Mouse (Mus musculus) lung, postnatal 25 days (tissue): Measurements from ENCODE around the gene Dap.

Source experiments
- DNase-seq: peaks from one replicate; pipeline ENCODE4 v3.0.0; 2022; ENCODE audit warnings: low spot score

Dap gene

DNA sequence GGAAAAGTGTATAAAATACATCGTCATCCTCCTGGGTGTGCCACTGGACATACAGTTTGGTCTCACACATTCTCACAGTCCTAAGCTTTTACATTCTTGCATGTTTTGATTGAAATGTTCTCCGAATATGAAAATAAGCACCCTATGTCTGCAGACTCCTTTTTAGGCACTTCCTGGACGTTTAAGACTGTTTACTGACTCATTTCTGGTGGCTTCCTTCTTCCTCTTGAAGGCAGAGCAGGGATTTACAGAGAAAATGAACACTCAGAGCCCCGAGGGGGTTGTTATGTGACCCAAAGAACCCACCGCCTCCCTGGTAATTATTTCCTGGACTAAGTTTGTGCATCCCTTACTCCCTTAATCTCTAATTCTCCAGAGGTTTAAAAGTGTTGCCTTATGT lies 13.8 kb downstream of the Dap start:
- no peak for DNase-seq

DNA sequence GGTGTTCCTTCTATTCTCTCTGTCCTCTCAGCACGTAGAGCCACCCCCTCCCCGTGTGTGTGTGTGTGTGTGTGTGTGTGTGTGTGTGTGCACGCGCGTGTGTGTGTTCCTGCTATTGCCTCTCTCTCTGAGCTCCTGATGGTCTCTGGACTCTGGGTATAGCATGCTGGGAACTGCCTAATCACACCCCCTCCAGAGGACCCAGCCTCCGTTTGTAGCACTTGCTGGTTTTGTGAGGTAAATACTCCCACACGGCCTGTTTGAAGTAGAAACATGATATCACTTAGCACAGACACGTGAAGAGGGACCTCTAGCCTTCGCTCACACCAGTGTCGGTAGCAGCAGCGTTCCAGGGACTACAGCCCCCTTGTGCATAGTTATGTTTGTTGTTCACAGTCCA lies 14.5 kb downstream of the Dap start:
- no peak for DNase-seq

DNA sequence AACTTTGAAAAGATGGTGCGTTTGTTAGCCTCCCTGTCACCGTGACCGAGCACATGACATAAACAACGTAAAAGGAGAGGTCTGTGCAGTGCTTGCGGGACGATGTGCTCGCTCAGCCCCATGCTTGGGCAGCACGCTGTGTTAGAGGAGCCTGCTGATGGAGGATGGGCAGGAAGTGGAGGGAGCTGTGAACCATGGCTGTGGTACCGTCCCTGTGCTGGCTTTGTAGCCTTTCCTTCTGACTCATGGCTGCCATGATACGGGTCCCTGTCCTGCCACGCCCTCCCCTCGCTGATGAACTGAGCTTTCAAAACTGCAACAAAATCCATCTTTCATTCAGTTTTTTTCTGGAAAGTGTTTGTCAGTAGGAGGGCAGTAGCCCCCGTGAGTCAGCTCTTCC lies 15.6 kb downstream of the Dap start:
- DNase-seq: no peak

DNA sequence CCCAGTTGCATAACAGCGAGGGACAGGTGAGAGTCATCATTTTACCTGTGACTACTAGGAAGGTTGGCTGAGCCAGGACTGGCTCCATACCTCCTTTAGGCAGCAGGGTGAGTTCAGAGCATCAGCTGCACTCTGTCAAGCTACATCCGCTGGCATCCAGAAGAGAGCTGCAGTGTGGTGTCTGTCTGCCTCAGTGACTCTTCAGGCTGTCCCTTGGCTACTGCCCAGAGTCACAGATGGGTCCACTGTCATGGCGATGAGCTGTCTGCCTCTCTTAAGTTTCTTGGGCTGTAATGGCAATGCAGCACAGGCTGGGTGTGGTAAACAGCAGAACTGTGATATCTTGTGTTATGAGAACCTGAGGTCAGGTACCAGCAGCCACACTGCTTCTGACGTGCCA lies 16.1 kb downstream of the Dap start:
- DNase-seq: no peak

DNA sequence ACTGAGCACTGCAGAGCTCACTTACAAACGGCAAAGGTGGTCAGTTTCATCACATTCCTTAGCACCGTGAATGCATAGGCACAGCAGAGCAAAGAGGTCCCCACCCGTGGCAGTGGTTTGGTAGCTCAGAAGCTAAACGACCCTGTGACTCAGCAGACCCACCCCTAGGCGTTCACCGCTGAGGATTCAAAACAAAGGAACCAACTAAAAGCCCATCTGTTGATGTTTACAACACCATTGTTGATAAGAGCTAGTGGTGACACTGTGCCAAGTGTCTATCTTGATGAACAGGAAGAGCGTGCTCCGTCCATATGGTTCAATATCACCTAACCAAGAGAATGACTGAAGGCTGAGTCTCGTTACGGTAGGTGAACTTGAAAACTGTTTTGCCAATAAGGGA lies 19.1 kb downstream of the Dap start:
- no peak for DNase-seq

DNA sequence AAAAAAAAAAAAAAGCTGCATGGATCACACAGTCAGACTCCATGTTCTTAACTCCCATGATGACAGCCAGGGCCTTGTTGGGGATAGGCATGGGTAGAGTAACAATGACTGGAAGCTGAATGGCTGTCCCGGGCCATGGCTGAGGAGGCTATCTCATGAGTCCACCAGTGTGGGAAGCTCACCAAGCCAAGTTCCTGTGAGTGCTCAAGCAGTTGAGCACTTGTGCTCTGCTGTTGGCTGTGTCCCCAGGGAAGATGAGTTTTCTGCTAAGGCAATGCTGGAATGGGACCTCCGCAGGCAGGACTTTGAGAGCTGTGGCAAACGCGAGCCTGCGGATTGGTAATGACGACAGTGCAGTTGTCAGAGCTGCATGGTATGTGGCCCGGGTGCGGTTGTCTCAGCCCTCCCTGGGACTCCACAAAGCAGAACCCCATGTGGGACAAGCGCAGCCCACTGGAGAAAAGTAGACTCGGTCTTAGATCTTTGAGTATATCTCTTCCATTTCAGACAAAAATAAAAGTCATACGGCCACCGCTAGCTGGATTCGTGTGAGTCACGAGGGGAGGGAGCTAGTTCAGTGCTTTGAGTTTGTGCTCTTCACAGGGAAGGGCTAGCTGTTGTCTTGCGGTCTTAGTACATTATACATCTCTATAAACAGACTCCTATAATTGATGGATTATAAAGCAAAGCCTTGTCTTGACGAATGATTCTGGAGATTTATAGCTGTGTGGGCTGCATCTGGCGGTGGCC lies 20.8 kb downstream of the Dap start:
- no peak for DNase-seq

DNA sequence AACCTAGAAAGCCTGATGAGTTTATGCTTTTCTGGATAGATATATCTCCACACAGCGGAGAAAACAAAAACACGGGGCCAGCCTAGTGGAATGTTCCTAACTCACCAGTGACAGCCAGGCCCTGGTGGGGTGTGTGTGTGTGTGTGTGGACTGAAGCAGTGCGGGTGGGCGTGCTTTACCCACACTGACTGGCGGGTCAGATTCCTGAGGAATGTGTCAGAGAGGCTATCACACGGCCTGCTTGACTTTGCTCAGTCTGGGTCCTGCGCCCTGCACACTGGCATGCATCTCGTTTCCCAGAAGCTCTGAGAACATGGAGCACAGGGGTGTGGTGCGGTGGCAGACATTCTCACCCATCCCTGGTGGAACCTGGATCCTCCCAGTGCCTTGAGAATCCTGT lies 21.8 kb downstream of the Dap start:
- no peak for DNase-seq

DNA sequence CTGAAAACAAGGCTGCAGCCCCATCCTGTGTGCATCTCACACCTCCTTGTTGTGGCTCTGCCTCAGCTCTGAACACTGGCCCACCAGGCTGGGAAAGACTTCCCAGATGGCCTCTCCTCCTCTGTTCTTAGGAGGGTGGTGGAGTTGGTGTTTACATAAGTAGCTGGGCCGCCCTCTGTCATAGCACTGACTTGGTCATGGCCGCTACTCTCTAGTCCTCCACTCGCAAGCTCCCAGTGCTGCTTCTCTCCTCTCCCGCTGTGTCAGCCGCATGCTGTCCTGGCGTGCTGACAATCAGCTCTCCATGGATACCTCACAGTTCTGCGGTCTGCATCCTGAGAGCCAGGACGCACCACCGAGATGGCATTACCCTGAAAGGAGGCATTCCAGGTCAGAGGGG lies 22.9 kb downstream of the Dap start:
- no peak for DNase-seq

DNA sequence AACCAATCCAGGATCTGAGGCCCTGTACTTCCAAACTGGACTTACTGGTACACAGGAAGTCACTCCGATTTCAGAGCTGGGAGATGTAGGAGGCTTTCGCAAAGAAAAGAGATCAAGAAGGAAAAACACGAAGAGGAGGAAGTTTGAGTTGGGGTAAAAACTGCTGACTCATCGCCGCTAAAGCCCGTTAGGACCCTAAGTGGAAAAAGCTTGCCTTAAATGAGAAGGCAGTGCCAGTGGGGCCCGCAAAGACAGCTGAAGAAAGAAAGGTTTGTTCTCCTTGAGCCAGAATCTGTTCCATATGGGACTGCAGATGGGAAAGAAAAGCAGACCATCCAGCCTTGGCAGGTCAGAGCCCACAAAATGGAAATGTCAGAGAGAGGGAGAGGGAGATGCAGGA lies 24.8 kb downstream of the Dap start:
- DNase-seq: no peak

DNA sequence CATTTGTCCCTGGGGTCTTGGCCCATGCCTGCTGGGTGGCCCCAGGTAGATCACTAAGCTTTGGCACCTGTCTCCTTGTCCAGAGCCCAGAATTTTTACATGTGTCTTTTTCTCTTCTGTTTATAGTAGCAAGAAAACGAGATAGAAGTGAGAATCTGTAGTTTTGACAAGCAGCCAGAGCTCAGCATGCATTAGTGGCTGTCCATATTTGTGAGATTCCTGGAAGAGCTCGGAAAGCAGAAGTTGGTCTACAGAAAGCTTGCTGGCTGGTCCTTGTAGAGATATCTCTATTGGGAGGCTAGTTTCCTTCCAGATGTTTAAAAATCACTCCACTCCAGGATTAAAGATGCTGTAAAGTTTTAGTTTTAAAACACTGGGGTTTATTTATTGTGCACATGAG lies 25.9 kb downstream of the Dap start:
- DNase-seq: no peak

DNA sequence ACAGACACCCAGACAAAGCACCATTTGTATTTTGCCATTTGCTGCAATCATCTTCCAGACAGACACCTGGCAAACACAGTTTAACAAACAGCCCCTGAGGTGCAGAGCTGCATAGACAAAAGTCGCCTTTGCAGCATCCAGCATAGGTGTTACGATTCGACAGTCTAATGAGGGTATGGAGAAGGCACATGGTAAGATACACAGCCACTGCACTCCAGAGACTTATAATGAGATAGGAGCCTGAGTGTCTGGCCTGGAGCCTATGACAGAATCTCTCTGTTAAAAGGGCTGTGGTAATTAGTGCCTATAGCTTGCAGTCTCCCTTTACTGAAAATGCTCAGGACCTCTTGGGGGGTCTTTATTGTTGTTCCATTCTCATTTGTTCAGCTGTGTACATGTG lies 26.6 kb downstream of the Dap start:
- DNase-seq: no peak

DNA sequence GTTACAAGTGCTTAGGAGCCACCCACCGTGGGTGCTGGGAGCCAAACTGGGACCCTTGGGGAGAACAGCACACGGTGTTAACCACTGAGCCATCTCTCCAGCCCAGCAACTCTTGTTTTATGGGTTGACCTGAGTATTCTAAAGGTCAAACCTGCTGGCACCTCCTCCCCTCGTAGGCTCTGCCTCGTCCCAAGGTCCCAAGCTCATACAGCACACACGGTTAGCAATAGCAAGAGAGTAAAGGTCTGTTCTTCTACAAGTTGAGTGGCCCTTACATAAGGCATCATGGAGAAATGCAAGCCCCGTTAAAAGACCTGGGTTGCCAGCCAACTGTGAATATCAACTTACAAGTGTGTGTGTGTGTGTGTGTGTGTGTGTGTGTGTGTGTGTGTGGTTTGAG lies 27.1 kb downstream of the Dap start:
- no peak for DNase-seq

DNA sequence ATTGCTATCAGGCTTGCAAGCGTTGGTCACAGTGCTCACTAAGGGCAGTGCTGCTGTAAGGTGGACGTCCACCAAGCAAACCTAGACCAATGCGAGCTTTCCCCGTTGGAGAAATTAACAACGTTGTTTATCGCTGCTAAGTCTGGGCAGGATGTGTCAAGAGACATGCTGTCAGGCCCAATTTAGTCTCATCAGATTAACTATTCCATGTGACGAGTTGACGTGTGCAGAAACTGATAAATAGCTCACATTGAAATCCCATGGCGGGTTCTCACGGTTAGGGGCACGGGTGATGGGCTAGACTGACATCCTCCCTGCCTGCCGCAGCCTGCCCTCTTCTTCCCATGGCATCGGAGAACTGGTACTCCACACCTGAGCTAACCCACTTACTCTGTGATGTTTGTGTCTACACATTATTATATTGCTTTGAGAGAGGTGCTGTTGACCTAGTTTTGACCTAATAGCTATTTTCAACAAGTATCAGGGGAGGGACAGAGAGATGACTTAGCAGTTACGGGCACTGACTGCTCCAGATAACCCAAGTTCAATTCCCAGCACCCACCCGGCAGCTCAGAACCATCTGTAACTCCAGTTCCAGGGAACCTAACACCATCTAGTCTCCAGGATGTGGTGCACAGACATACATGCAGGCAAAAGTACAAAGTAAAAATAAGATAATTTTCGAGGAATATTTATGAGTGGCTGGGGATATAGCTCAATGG lies 28.6 kb downstream of the Dap start:
- no peak for DNase-seq

DNA sequence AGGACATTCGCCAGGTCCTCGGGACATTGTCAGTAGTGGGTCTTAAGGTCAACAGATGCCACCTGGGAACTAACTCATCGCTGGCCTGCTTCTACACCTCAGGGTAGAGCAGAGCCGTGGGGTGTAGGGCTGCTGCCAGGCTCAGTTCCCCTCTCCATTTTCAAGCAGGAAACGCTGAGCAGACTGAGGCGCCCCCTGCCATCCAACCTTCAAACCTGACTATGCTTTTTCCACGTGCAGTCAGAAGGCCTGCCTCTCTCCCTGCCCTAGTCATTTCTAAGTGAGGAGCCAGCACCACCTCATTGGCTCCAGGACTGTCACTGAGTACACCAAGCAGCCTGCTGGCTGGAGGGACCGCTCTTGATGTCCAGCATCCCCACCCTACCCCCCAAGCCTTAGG lies 29.3 kb downstream of the Dap start:
- DNase-seq: no peak

DNA sequence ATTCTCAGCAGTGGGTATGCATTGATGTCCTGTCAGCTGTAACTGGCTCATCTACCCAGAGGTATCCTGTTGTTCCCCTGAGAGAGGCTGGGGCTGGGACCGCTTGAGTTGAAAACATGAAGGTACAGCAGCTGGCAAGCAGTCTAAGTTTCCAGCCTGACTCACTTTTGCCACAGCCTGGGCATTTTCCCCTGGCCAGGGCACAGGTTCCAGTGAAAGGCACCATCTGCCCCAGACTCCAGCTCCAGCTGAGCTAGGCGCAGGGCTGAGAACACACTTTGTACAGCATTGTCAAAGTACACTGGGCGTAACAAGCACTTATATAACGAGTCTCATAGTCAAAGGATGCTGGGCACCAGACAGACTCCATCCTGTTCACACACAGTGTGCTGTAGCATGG lies 29.8 kb downstream of the Dap start:
- DNase-seq: no peak

DNA sequence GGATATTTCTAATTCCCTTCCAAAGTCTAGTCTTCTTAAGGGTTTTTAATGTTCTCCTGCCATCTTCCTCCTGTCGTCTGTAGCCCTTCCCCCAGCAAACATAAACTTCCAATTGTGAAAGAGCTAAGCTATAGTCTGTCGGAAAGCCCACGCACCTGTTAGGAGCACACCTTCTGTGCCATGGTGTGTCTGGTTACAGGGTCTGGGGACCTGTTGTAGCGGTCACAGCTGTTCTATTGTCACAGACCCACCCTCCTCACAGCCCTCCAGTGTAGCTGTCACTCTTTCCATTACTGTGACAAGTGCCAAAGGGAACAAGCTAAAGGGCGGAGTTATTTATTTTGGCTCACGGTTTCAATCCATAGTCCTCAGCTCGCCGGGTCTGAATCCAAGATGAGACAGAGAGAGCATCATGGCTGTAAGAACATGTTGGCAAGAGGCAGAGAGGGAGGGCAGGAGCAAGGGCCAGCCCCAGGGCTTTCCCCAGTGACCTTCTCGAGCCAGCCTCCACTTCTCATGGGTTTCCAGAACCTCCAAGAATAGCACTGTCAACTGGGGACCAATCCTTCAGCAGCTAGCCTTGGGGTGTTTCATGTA lies 30.9 kb downstream of the Dap start:
- DNase-seq: no peak

DNA sequence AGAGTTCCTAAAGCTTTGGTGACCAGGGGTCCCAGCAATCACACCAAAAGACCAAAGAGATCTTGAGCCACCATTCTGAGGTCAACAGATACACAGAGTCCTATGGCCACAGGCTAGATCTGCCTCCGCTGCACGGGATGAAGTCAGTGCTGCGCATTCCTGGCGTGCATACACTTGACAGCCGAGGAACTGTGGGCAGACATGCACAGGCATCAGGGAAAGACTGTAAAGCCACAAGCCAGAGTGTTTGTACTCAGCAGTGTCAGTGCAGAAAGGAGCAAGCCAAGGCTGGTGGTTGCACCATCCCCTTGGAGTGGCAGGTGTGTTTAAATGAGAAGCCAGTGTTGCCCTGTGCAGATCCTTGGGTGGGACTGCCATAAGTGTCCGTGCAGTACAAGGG lies 31.6 kb downstream of the Dap start:
- DNase-seq: no peak

DNA sequence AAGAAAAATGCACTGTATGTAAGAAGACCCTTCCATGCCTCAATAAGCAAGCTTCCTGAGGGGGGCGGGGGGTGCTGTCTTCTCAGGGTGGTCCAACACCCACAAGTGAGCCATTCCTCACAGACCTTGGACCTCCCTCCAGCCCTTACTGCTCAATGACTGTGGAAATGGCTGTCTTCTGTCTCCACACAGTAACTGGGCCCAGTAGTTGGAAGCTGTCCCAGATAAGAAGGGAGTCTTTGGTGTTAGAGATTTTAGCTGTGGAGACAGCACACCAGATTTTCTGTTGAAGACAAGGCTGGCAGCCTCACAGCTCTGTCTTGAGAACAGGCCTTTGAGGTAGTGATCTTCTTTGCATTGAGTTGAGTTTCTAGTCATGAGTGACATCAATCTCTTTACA lies 33.2 kb downstream of the Dap start:
- DNase-seq: no peak

DNA sequence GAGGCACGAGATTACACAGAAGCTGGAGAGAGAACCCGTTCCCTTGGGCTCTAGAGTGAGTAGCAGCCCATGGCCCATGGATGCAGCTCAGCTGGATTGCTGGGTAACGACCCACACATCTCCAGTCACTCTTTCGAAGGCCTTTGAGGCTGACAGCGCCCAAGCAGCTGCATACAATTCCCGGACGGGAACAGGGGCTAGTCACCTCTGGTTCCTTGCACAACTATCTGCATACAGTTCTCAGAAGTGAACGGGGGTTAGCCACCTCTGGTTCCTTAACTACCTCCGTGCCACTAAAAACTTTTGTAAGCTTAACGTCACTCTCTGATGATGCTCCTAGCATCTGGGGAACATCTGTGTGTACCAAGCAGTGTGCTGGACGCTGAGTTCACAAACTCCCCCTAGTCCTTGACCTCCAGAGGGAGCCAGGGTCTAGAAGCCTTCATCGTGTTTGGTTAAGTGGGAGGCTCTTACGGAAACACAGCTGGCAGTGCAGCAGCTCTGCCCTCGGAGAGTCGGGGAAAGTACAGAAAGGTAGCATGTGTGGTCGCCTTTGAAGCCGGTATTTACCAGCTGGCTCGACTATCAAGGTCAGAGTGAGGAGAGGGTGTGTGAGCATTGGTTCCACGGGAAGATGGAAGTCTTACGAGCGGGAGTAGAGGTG lies 34.0 kb downstream of the Dap start:
- DNase-seq: no peak

DNA sequence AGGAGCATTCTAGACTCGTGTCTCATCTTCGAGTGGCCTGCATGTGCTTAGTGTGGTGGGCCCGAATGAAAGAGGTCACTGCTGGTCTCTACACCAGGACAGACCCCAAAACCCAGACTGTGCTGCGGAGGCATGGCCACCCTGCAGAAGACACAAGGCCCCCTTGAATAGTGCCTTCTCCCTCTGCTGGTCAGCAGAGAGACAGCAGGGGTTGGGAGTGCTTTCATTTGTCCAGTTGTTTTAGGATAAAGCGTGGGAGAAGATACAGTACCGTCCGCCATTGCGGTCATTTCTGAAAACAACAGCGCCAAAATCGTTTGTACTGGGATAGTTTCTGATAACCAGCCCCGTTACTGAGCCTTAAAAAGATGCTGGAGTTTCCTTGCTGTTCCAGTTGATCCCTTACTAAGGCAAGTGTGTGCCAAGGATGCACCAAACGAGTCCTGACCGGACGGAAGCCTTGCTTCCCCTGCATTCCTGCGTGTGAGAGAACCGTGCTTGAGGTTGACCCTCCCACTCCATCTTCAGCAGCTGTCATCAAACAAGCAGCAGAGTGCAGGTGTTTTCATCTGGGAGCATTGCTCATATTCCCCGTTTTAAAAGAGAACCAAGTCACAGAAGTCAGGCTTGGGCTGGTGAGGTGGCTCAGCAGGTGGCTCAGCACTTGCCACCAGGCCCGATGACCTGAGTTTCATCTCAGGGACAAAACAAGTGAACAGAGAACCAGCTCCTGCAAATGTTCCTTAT lies 34.8 kb downstream of the Dap start:
- DNase-seq: no peak

DNA sequence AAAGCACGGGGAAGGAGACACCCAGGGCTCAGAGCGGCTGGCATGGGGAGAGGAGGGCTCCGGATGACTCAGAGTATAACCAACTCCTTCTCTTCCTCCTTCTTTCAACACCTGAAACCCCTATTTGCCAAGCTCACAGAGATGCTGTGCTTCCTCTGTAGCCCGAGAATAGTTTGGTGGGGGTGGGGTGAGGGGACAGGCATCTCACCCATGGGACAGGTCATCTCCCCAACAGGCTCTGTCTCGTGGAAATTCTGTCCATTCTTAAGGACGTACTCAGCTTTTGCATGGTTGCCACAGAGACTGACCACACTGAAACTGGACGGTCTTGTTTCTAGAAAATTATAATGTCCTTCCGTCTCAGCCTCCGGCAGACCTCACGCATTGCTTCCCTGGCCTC lies 37.0 kb downstream of the Dap start:
- DNase-seq: no peak

DNA sequence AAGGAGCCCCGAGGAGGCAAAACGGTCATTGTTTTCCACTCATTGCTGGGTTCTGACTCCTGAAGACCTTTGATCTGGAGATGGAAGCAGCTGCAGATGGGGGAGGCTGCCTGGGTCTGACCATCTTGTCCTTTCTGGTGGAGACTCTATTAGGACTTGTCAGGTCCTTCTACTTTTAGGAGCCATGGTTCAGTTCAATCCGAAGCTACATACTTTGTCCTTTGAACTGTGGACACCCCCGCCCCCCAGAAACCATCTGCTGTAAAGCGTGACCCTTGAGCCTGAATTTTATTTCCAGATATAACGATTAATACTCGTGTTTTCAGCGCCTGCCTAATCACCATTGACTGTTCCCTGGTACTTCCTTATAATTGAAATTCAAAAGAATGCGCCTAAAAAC lies 38.2 kb downstream of the Dap start:
- no peak for DNase-seq
